Comparison of ENCODE assay signal across 7 mouse cellular contexts in the genomic region with DNA sequence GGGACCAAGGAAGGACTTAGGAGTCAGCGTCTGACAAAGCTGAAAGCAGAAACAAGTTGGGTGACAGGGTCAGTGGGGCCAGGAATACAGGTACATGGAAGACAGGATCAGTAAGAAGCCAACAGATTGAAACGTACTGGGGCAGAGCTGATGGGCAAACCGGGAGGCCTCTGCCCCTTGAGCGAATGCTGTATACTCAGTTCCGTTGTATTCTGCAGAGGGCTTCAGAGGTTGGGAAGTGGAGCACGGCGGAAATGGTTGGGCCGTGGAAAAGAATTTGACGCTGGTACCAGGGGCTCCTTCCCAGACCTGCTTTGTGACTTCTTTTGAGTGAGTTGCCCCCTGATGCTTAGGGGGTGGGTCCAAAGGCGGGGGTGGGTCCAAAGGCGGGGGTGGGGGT. TPM values are rescaled to one million over a fixed set of nuclear protein-coding genes. Genes with fewer than 3 reads are reported as not detected.
A peak's percentile ranks its signal among the peaks of the same experiment; 100 is the strongest.
DNase-seq lines count a peak whose midpoint lies in the region; ATAC-seq and TF ChIP-seq lines count a peak whose summit lies in the region.

No protein-coding gene starts in this region.

- DNase-seq in lung, postnatal 0 days (ENCODE audit: low spot score): no peak
- DNase-seq in lung, postnatal 10 days: no peak
- DNase-seq in liver, embryonic 11.5 days (ENCODE audit: low spot score): no peak
- no peak for DNase-seq in urinary bladder, postnatal 25 days (ENCODE audit: low spot score)
- no peak for DNase-seq in T-cell, adult 2 months (ENCODE audit: low spot score)

- no peak overlapping the region for H3K9ac ChIP-seq in lung, postnatal 0 days (replicated peaks; ENCODE audit: low read depth)
- H3K9ac ChIP-seq in forebrain, embryonic 15.5 days (replicated peaks): 0 out of 2 replicates have a peak overlapping the region, but pooled peaks have one; percentile 34
- H3K9ac ChIP-seq in liver, embryonic 11.5 days (ENCODE audit: low read depth, low read length): no peak overlapping the region; the same call in 1 of the 2 replicates
- H3K9ac ChIP-seq in stomach, embryonic 14.5 days (replicated peaks; ENCODE audit: low read depth, low read length): no peak overlapping the region

- H3K4me3 ChIP-seq in lung, postnatal 0 days (ENCODE audit: low read depth, low read length): peak overlapping the region; percentile 29
- peak overlapping the region; percentile 42 for H3K4me3 ChIP-seq in forebrain, embryonic 15.5 days
- H3K4me3 ChIP-seq in liver, embryonic 11.5 days (ENCODE audit: low read depth, low read length): peak overlapping the region; percentile 50
- H3K4me3 ChIP-seq in stomach, embryonic 14.5 days (ENCODE audit: low read depth, low read length): peak overlapping the region; percentile 39; the same call in 1 of the 2 replicates

- no peak for ATAC-seq in lung, postnatal 0 days
- no peak for ATAC-seq in forebrain, embryonic 15.5 days (replicated peaks)
- peak; percentile 12; the same call in 1 of the 2 replicates for ATAC-seq in liver, embryonic 11.5 days (replicated peaks; ENCODE audit: low FRiP score)
- no peak for ATAC-seq in stomach, embryonic 14.5 days (ENCODE audit: insufficient number of reproducible peaks, insufficient read depth, low FRiP score, low read depth)

- H3K4me1 ChIP-seq in lung, postnatal 0 days (ENCODE audit: insufficient read depth, low read depth, low read length): peaks cover 3% of the 10 kb centered on the region; the same call in 1 of the 2 replicates
- H3K4me1 ChIP-seq in forebrain, embryonic 15.5 days: peaks cover 8% of the 10 kb centered on the region; the same call in 1 of the 2 replicates
- peaks cover 7% of the 10 kb centered on the region for H3K4me1 ChIP-seq in liver, embryonic 11.5 days (replicated peaks; ENCODE audit: control insufficient read depth, insufficient read depth, low read length)
- H3K4me1 ChIP-seq in stomach, embryonic 14.5 days (ENCODE audit: control insufficient read depth, insufficient read depth, low read length): no peaks in the 10 kb centered on the region

- no peak overlapping the region for H3K27ac ChIP-seq in lung, postnatal 0 days (ENCODE audit: low read length)
- no peak overlapping the region for H3K27ac ChIP-seq in forebrain, embryonic 15.5 days (replicated peaks)
- H3K27ac ChIP-seq in liver, embryonic 11.5 days (ENCODE audit: low read depth, low read length): no peak overlapping the region
- no peak overlapping the region for H3K27ac ChIP-seq in stomach, embryonic 14.5 days (ENCODE audit: low read length)

- H3K9me3 ChIP-seq in lung, postnatal 0 days (ENCODE audit: low read length): no peaks in the 10 kb centered on the region; the same call in 1 of the 2 replicates
- H3K9me3 ChIP-seq in forebrain, embryonic 15.5 days: no peaks in the 10 kb centered on the region
- H3K9me3 ChIP-seq in liver, embryonic 11.5 days (ENCODE audit: control insufficient read depth, low read length): peaks cover 9% of the 10 kb centered on the region; the same call in 1 of the 2 replicates
- H3K9me3 ChIP-seq in stomach, embryonic 14.5 days (ENCODE audit: control insufficient read depth, low read depth, low read length): peaks cover 10% of the 10 kb centered on the region; the same call in 1 of the 2 replicates

- no peaks in the 10 kb centered on the region for H3K36me3 ChIP-seq in lung, postnatal 0 days (ENCODE audit: insufficient read depth, low read length)
- H3K36me3 ChIP-seq in forebrain, embryonic 15.5 days: no peaks in the 10 kb centered on the region
- H3K36me3 ChIP-seq in liver, embryonic 11.5 days (ENCODE audit: control insufficient read depth, insufficient read depth, low read length): peaks cover 10% of the 10 kb centered on the region
- H3K36me3 ChIP-seq in stomach, embryonic 14.5 days (ENCODE audit: control insufficient read depth, insufficient read depth, low read length): no peaks in the 10 kb centered on the region

- WGBS in lung, postnatal 0 days: 26% methylated on average over 11 of the region's 11 CpGs
- 5% methylated on average over 11 of the region's 11 CpGs for WGBS in forebrain, embryonic 15.5 days
- 14% methylated on average over 11 of the region's 11 CpGs for WGBS in liver, embryonic 11.5 days
- WGBS in stomach, embryonic 14.5 days: 19% methylated on average over 11 of the region's 11 CpGs

- no peaks in the 10 kb centered on the region for H3K27me3 ChIP-seq in lung, postnatal 0 days (replicated peaks; ENCODE audit: insufficient read depth, low read length)
- no peaks in the 10 kb centered on the region for H3K27me3 ChIP-seq in forebrain, embryonic 15.5 days
- 0 out of 2 replicates have a peak, but pooled peaks cover 2% of the 10 kb centered on the region for H3K27me3 ChIP-seq in liver, embryonic 11.5 days (replicated peaks; ENCODE audit: control insufficient read depth, insufficient read depth, low read length)
- no peaks in the 10 kb centered on the region for H3K27me3 ChIP-seq in stomach, embryonic 14.5 days (ENCODE audit: control insufficient read depth, insufficient read depth, low read length)

- no peak for TF ChIP-seq EP300 in lung, postnatal 0 days (IDR thresholded peaks at IDR 0.05)

- peak overlapping the region; percentile 56 for H3K4me2 ChIP-seq in lung, postnatal 0 days (replicated peaks; ENCODE audit: low read depth, low read length)
- H3K4me2 ChIP-seq in forebrain, embryonic 15.5 days (replicated peaks): peak overlapping the region; percentile 65
- peak overlapping the region; percentile 92 for H3K4me2 ChIP-seq in liver, embryonic 11.5 days
- peak overlapping the region; percentile 79 for H3K4me2 ChIP-seq in stomach, embryonic 14.5 days (replicated peaks; ENCODE audit: low read depth, low read length)

- TF ChIP-seq CTCF in lung, postnatal 0 days (IDR thresholded peaks at IDR 0.05): no peak

RNA-seq across cellular contexts. Expression of gene Mrps12, which starts 8.4 kb away (rescaled TPM):
- 99.7 and 101 TPM in 2 replicates for polyA plus RNA-seq in lung, postnatal 0 days (2015; fragmentation: Nextera tagmentation; extraction: Ambion mirVana)
- 109 and 113 TPM in 2 replicates for polyA plus RNA-seq in forebrain, embryonic 15.5 days (2015; fragmentation: Nextera tagmentation; extraction: Ambion mirVana)
- polyA plus RNA-seq in liver, embryonic 11.5 days (2014; fragmentation: Nextera tagmentation; extraction: Ambion mirVana): 172 and 180 TPM in 2 replicates
- 129 and 153 TPM in 2 replicates for polyA plus RNA-seq in stomach, embryonic 14.5 days (2014; fragmentation: Nextera tagmentation; extraction: Ambion mirVana)

RNA-seq across cellular contexts. Expression of gene Sars2, which starts 8.6 kb away (rescaled TPM):
- polyA plus RNA-seq in lung, postnatal 0 days (2015; fragmentation: Nextera tagmentation; extraction: Ambion mirVana): 6.0 and 7.0 TPM in 2 replicates
- 18.5 and 18.6 TPM in 2 replicates for polyA plus RNA-seq in forebrain, embryonic 15.5 days (2015; fragmentation: Nextera tagmentation; extraction: Ambion mirVana)
- 31.3 and 35.3 TPM in 2 replicates for polyA plus RNA-seq in liver, embryonic 11.5 days (2014; fragmentation: Nextera tagmentation; extraction: Ambion mirVana)
- 24.2 and 24.9 TPM in 2 replicates for polyA plus RNA-seq in stomach, embryonic 14.5 days (2014; fragmentation: Nextera tagmentation; extraction: Ambion mirVana)

RNA-seq across cellular contexts. Expression of gene Fbxo17, which starts 16.6 kb away (rescaled TPM):
- polyA plus RNA-seq in lung, postnatal 0 days (2015; fragmentation: Nextera tagmentation; extraction: Ambion mirVana): 10.9 and 11.0 TPM in 2 replicates
- 3.3 and 3.8 TPM in 2 replicates for polyA plus RNA-seq in forebrain, embryonic 15.5 days (2015; fragmentation: Nextera tagmentation; extraction: Ambion mirVana)
- 3.1 and 3.7 TPM in 2 replicates for polyA plus RNA-seq in liver, embryonic 11.5 days (2014; fragmentation: Nextera tagmentation; extraction: Ambion mirVana)
- polyA plus RNA-seq in stomach, embryonic 14.5 days (2014; fragmentation: Nextera tagmentation; extraction: Ambion mirVana): 9.5 and 12.1 TPM in 2 replicates

RNA-seq across cellular contexts. Expression of gene Ccer2, which starts 22.8 kb away (rescaled TPM):
- not detected in 2 replicates for polyA plus RNA-seq in lung, postnatal 0 days (2015; fragmentation: Nextera tagmentation; extraction: Ambion mirVana)
- polyA plus RNA-seq in forebrain, embryonic 15.5 days (2015; fragmentation: Nextera tagmentation; extraction: Ambion mirVana): 0.27 TPM in 1 of 2 replicates, not detected in the other
- polyA plus RNA-seq in liver, embryonic 11.5 days (2014; fragmentation: Nextera tagmentation; extraction: Ambion mirVana): not detected in 2 replicates
- not detected in 2 replicates for polyA plus RNA-seq in stomach, embryonic 14.5 days (2014; fragmentation: Nextera tagmentation; extraction: Ambion mirVana)

RNA-seq across cellular contexts. Expression of gene Sirt2, which starts 33.3 kb away (rescaled TPM):
- 55.4 and 57.1 TPM in 2 replicates for polyA plus RNA-seq in lung, postnatal 0 days (2015; fragmentation: Nextera tagmentation; extraction: Ambion mirVana)
- 105 and 109 TPM in 2 replicates for polyA plus RNA-seq in forebrain, embryonic 15.5 days (2015; fragmentation: Nextera tagmentation; extraction: Ambion mirVana)
- 41.0 and 41.9 TPM in 2 replicates for polyA plus RNA-seq in liver, embryonic 11.5 days (2014; fragmentation: Nextera tagmentation; extraction: Ambion mirVana)
- polyA plus RNA-seq in stomach, embryonic 14.5 days (2014; fragmentation: Nextera tagmentation; extraction: Ambion mirVana): 64.9 and 68.8 TPM in 2 replicates
